Comparison of ENCODE assay signal across 35 mouse cellular contexts in the genomic region with DNA sequence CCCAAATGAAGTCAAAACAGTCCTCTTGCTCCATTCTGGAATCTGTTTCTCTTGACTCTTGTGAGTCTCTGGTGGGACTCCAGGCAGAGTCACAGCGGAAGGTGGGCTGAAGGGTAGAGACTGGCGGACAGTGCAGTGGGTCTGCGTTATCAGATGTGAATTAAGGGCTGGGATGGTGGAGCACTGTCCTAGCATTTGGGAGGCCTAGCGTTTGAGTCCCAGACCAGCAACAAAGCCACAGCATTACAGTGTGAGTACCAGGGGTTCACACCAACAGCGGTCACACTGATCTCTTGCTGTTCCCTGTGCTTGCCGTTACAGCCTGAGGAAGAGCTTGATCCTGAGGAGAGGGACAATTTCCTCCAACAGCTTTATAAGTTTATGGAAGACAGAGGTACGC. TPM values are rescaled to one million over a fixed set of nuclear protein-coding genes. Genes with fewer than 3 reads are reported as not detected.
"Had no signal": no experiment of that assay in that cellular context is flagged by ENCODE, and none has a peak within 500 bp of the region (broad histone marks: within the 10 kb centered on the region; RNA-seq: fewer than 3 reads in every experiment).

No protein-coding gene starts in this region.

- H3K27ac ChIP-seq: embryonic facial prominence, embryonic 10.5 days; embryonic facial prominence, embryonic 12.5 days; embryonic facial prominence, embryonic 13.5 days; embryonic facial prominence, embryonic 15.5 days; forebrain, embryonic 10.5 days; forebrain, embryonic 12.5 days; forebrain, embryonic 13.5 days; forebrain, embryonic 15.5 days; gastrocnemius, adult 2 months; heart, adult 2 months had no signal

- H3K27me3 ChIP-seq: embryonic facial prominence, embryonic 12.5 days; embryonic facial prominence, embryonic 13.5 days; embryonic facial prominence, embryonic 15.5 days; forebrain, embryonic 12.5 days; forebrain, embryonic 13.5 days; forebrain, embryonic 15.5 days had no signal

- H3K9ac ChIP-seq: embryonic facial prominence, embryonic 12.5 days; embryonic facial prominence, embryonic 13.5 days; embryonic facial prominence, embryonic 15.5 days; forebrain, embryonic 12.5 days; forebrain, embryonic 13.5 days; forebrain, embryonic 15.5 days; forebrain, postnatal 0 days had no signal

- DNase-seq: cerebellum, adult 9-10 months; cerebellum, adult 9-11 months; cerebellum, postnatal 10 days; cerebellum, postnatal 14 days; cerebellum, postnatal 25 days; cerebellum, postnatal 36 days; embryo, embryonic 11 days; forebrain, postnatal 0 days; gastrocnemius, adult 2 months; gastrocnemius, postnatal 10 days; gastrocnemius, postnatal 14 days; gastrocnemius, postnatal 25 days; gastrocnemius, postnatal 36 days; heart, adult 2 months had no signal

- H3K4me3 ChIP-seq: embryonic facial prominence, embryonic 10.5 days; embryonic facial prominence, embryonic 12.5 days; embryonic facial prominence, embryonic 13.5 days; embryonic facial prominence, embryonic 15.5 days; erythroblast, embryonic 14.5 days; forebrain, embryonic 10.5 days; forebrain, embryonic 12.5 days; forebrain, embryonic 13.5 days; forebrain, embryonic 15.5 days; gastrocnemius, adult 2 months; heart, adult 2 months had no signal

- H3K9me3 ChIP-seq: embryonic facial prominence, embryonic 10.5 days; embryonic facial prominence, embryonic 12.5 days; embryonic facial prominence, embryonic 13.5 days; embryonic facial prominence, embryonic 15.5 days; forebrain, embryonic 10.5 days; forebrain, embryonic 12.5 days; forebrain, embryonic 13.5 days; forebrain, embryonic 15.5 days had no signal

- H3K4me1 ChIP-seq: embryonic facial prominence, embryonic 10.5 days; embryonic facial prominence, embryonic 12.5 days; embryonic facial prominence, embryonic 13.5 days; embryonic facial prominence, embryonic 15.5 days; forebrain, embryonic 10.5 days; forebrain, embryonic 12.5 days; forebrain, embryonic 13.5 days; forebrain, embryonic 15.5 days had no signal

RNA-seq across cellular contexts. Expression of gene Tomm20l, which starts 51.5 kb away (rescaled TPM):
- total RNA-seq: common myeloid progenitor, adult 5-6 weeks; forebrain, postnatal 0 days; gastrocnemius, adult 18-20 months; gastrocnemius, adult 2 months; gastrocnemius, adult 8-10 months; gastrocnemius, postnatal 10 days; gastrocnemius, postnatal 14 days; gastrocnemius, postnatal 25 days; gastrocnemius, postnatal 36 days; gastrocnemius, postnatal 4 days; granulocyte monocyte progenitor cell, adult 5-6 weeks had no signal
- polyA plus RNA-seq: cortical plate, adult 2 months; embryonic facial prominence, embryonic 11.5 days; embryonic facial prominence, embryonic 12.5 days; embryonic facial prominence, embryonic 13.5 days; erythroblast, embryonic 14.5 days; forebrain, embryonic 10.5 days; forebrain, embryonic 11.5 days; forebrain, embryonic 12.5 days; forebrain, embryonic 13.5 days; forebrain, embryonic 14.5 days; forebrain, embryonic 15.5 days; forebrain, embryonic 16.5 days; forebrain, postnatal 0 days; frontal cortex, adult 2 months; gonadal fat pad, adult 2 months; heart, adult 2 months had no signal
